Mouse (Mus musculus) liver, adult 2 months (tissue): ENCODE data around the gene Sema3g.

Source experiments
- CTCF ChIP-seq: fragments of 200-500 bp; IDR thresholded peaks from 2 replicates; pipeline ENCODE4 v1.5.1; 2011; ENCODE audit warnings: low read depth, low read length, control low read depth
- POLR2A ChIP-seq: fragments of 200-500 bp; IDR thresholded peaks from 2 replicates; pipeline ENCODE4 v1.6.1; 2011; ENCODE audit warnings: low read length, control low read depth; ENCODE audit not compliant: insufficient read depth; ENCODE audit errors: extremely low read depth

DNA sequence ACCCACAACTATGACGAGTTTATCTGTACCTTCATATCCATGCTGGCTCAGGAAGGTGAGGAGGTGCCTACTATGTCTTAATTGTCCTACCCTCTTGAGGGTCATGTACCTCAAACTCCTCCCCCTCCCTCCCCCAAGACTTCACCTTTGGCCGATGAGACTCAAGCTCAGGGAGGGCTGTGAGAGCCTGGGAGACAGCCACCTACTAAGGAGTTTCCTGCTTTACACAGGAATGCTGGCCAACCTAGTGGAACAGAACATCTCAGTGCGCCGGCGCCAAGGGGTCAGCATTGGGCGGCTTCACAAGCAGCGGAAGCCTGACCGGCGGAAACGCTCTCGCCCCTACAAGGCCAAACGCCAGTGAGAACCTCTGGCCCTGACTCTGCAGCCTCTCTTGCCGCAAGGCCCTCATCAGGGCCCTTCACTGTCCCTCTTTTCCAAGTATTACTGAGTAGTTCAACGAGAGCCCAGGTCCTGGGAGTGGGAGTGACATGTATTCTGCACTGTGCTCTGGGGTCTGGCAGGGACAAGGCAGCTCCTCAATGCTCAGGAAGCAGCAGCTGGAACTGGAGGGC, 40.9 kb downstream of the Sema3g start:
- no peak for TF ChIP-seq CTCF
- no peak for TF ChIP-seq POLR2A
